Mouse (Mus musculus) stomach, embryonic 14.5 days (tissue): ENCODE data around the gene Cables2. TPM values are rescaled to one million over a fixed set of nuclear protein-coding genes. Genes with fewer than 3 reads are reported as not detected.

Experiments used
- ATAC-seq: fragments of 200-750 bp; cut with Nextera tagmentation; 2 replicates; pipeline ENCODE4 v1.8.0; 2017; ENCODE audit warnings: low read depth, moderate TSS enrichment; ENCODE audit not compliant: insufficient number of reproducible peaks, insufficient read depth, low FRiP score
- H3K27ac ChIP-seq: fragments of 300-500 bp; sonication (generic); 2 replicates; pipeline ENCODE4 v1.5.1; 2014; ENCODE audit warnings: mild to moderate bottlenecking, low read length, moderate library complexity, mixed read lengths
- H3K27me3 ChIP-seq: fragments of 300-500 bp; sonication (generic); 2 replicates; pipeline ENCODE4 v1.6.1; 2014; ENCODE audit warnings: low read length, control low read depth, mixed read lengths; ENCODE audit not compliant: control insufficient read depth, insufficient read depth
- H3K36me3 ChIP-seq: fragments of 300-500 bp; sonication (generic); 2 replicates; pipeline ENCODE4 v1.6.1; 2014; ENCODE audit warnings: mild to moderate bottlenecking, control low read depth, low read length, moderate library complexity, mixed read lengths; ENCODE audit not compliant: control insufficient read depth, insufficient read depth
- H3K4me1 ChIP-seq: fragments of 300-500 bp; sonication (generic); 2 replicates; pipeline ENCODE4 v1.6.1; 2014; ENCODE audit warnings: low read length, control low read depth, mixed read lengths; ENCODE audit not compliant: control insufficient read depth, insufficient read depth
- H3K4me2 ChIP-seq: fragments of 300-500 bp; sonication (generic); replicated peaks from 2 replicates; pipeline ENCODE4 v1.6.1; 2014; ENCODE audit warnings: low read depth, low read length, control low read depth
- H3K4me3 ChIP-seq: fragments of 300-500 bp; sonication (generic); 2 replicates; pipeline ENCODE4 v1.5.1; 2014; ENCODE audit warnings: low read depth, low read length, control low read depth
- H3K9ac ChIP-seq: fragments of 300-500 bp; sonication (generic); replicated peaks from 2 replicates; pipeline ENCODE4 v1.6.1; 2014; ENCODE audit warnings: low read depth, mild to moderate bottlenecking, control low read depth, low read length, moderate library complexity, mixed read lengths
- H3K9me3 ChIP-seq: fragments of 300-500 bp; sonication (generic); 2 replicates; pipeline ENCODE4 v1.6.1; 2016; ENCODE audit warnings: low read depth, low read length, control low read depth; ENCODE audit not compliant: control insufficient read depth
- WGBS: fragments of 180-500 bp; shearing (Covaris S2); extraction: QIAGEN DNeasy Blood & Tissue Kit; methylation state at CpG from one replicate; pipeline ENCODE4 v1.1.7; 2014; 5-methylcytosine and 5-hydroxymethylcytosine counted together
- polyA plus RNA-seq: library from polyadenylated mRNA; unstranded; fragments of >200 nt; fragmentation: Nextera tagmentation; extraction: Ambion mirVana; gene quantifications from 2 replicates; pipeline ENCODE4 v1.2.1, GENCODE M21; 2014

Gene Cables2
- polyA plus RNA-seq, 1 experiment from 2014 or later, result 15.5 TPM

GRCm38 (mm10) chr2:180230482-180230881 lies 42.8 kb downstream of the Cables2 start:
- WGBS, result 52% methylated on average over 4 of the region's 4 CpGs
- no peak overlapping the region for H3K4me3 ChIP-seq

DNA sequence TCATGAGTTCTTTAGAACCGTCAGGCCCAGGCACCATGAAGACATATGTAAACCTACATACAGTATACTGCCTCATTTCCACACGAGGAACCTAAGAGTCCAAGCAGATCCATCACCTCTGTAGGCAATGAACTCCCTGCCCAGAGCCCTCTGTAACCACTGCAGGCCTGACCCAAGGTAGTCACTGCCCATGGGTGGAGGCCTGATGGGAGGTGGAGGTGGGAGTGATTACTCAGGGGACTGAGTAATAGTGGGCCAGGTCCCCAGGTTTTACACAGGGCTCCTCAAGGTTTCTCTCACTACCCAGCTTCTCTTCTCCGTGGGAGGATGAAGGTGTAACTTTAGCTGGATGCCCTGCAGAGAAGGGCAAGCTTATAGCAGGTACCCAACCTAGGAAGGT lies 44.2 kb downstream of the Cables2 start:
- H3K4me2 ChIP-seq, result no peak overlapping the region
- no peak overlapping the region for H3K9ac ChIP-seq
- peaks cover 34% of the 10 kb centered on the region for H3K4me1 ChIP-seq
- H3K4me3 ChIP-seq, result no peak overlapping the region
- H3K27ac ChIP-seq, result no peak overlapping the region
- no peaks in the 10 kb centered on the region for H3K9me3 ChIP-seq
- no peaks in the 10 kb centered on the region for H3K36me3 ChIP-seq
- ATAC-seq, result no peak
- 70% methylated on average over 3 of the region's 3 CpGs for WGBS
- no peaks in the 10 kb centered on the region for H3K27me3 ChIP-seq

More at GRCm38 (mm10) chr2:180230482-180230881, 42.8 kb downstream of the Cables2 start:
- Histone ChIP-seq H3K4me2 (no peak overlapping the region), H3K4me1 (peaks cover 41% of the 10 kb centered on the region), H3K36me3 (no peaks in the 10 kb centered on the region), H3K9ac (no peak overlapping the region), H3K9me3 (no peaks in the 10 kb centered on the region), H3K27ac (peak overlapping the region; percentile 34; the same call in 1 of the 2 replicates), H3K27me3 (no peaks in the 10 kb centered on the region)
- ATAC-seq, result no peak

DNA sequence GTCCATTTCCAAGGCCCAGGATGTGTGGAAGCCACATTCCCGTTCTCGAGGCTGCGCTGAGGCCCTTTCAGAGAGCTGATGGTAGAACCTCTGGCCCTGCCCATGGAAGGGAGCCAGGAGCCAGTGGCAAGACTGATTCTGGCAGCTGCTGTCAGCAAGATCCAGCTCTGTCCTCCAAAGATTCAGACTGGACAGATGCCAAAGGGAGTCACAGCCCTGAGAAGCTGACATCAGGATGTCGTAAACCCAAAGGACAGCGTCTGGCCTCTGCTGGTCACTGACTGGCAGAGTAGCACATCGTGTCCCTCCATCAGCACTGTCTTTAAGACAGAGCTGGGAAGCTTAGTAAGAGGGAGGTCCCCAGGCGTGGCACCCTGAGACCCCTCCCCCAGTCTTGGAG lies 44.7 kb downstream of the Cables2 start:
- Histone ChIP-seq H3K9me3 (no peaks in the 10 kb centered on the region), H3K27ac (no peak overlapping the region), H3K4me2 (no peak overlapping the region), H3K36me3 (no peaks in the 10 kb centered on the region), H3K9ac (no peak overlapping the region), H3K4me3 (no peak overlapping the region), H3K27me3 (no peaks in the 10 kb centered on the region), H3K4me1 (peaks cover 34% of the 10 kb centered on the region)
- no peak for ATAC-seq
- 49% methylated on average over 7 of the region's 7 CpGs for WGBS

DNA sequence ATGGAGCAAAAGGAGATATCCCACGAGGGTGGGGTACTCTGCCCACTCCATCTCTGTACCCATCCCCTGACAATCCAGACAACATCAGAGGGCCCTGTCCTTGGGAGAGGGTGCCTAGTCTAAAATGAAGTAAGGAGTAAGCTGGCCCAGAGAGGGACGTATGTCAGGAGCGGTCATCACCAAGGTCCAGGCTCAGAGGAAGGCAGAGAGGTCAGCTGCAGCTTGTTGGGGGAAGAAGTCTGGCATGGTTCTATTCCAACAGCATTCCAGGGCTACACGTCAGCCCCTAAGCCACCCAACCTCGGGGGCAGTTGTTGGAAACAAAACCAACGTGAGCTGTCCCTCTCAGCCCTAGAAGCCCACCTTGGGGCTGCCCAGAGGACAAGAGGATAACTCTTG lies 45.2 kb downstream of the Cables2 start:
- no peak for ATAC-seq
- Histone ChIP-seq H3K27me3 (no peaks in the 10 kb centered on the region), H3K9me3 (no peaks in the 10 kb centered on the region), H3K4me1 (peaks cover 36% of the 10 kb centered on the region), H3K9ac (no peak overlapping the region), H3K36me3 (no peaks in the 10 kb centered on the region), H3K4me2 (0 out of 2 replicates have a peak overlapping the region, but pooled peaks have one; percentile 36), H3K4me3 (no peak overlapping the region), H3K27ac (no peak overlapping the region)
- 44% methylated on average over 6 of the region's 6 CpGs for WGBS

DNA sequence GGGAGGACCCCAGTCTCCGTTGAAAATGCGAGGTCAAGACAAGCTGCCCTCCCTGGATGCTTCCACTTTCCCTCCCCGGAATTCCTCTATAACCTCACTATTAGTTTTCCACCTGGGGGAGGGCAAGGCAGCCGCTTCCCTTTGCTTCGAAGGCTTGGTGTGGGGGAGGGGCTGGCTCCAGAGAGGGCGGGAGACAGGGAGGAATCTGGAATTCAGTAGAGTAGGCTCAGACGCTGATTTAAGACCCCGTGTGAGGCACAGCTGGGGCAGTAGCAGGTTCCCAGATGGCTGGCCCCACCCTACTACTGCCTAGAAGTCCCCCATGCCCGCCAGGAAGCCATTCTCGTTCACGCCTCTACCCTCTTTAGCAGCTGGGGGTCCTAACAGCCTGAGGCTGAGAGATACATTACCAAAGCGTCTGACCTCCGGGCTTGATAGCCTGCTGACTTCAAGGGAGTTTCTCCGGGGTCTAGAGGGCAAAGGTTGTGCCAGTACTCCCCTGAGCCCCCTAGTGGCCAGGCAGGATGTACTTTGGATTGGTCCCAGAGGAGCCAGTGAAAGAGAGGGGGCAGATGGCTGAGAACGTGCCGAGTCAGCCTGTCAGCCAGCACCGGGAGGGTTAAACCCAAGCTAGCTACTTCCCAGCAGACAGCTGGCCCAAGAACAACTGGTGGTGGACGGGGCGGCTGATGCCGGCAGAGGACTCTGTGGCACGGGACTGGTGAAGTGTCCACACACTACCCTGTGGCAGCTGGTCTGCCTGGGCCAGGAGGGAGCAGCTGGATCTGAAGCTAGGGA lies 45.8 kb downstream of the Cables2 start:
- no peaks in the 10 kb centered on the region for H3K27me3 ChIP-seq
- H3K36me3 ChIP-seq, result no peaks in the 10 kb centered on the region
- peak; percentile 25 for ATAC-seq
- H3K9ac ChIP-seq, result no peak overlapping the region
- no peak overlapping the region; the same call in 1 of the 2 replicates for H3K27ac ChIP-seq
- no peaks in the 10 kb centered on the region for H3K9me3 ChIP-seq
- 1% methylated on average over 21 of the region's 21 CpGs for WGBS
- peaks cover 40% of the 10 kb centered on the region for H3K4me1 ChIP-seq
- peak overlapping the region; percentile 36; the same call in 1 of the 2 replicates for H3K4me2 ChIP-seq
- 0 out of 2 replicates have a peak overlapping the region, but pooled peaks have one; percentile 3 for H3K4me3 ChIP-seq

GRCm38 (mm10) chr2:180225762-180226378 lies 47.4 kb downstream of the Cables2 start, which contains the start of gene Lama5:
TSS of gene Lama5 (minus strand) at chr2:180225859.
- H3K27me3 ChIP-seq, result no peaks in the 10 kb centered on the region
- peak; percentile 73 for ATAC-seq
- peak within 1 kb of the TSS; percentile 96 for H3K4me2 ChIP-seq
- peak within 1 kb of the TSS; percentile 71 for H3K9ac ChIP-seq
- H3K4me1 ChIP-seq, result peaks cover 47% of the 10 kb centered on the region
- H3K9me3 ChIP-seq, result no peaks in the 10 kb centered on the region
- peak within 1 kb of the TSS; percentile 76 for H3K4me3 ChIP-seq
- H3K36me3 ChIP-seq, result peaks cover 3% of the 10 kb centered on the region; the same call in 1 of the 2 replicates
- H3K27ac ChIP-seq, result peak within 1 kb of the TSS; percentile 81
- WGBS, result 2% methylated on average over 32 of the region's 37 CpGs

- peak overlapping the region; percentile 71 for H3K9ac ChIP-seq
- H3K4me3 ChIP-seq, result peak overlapping the region; percentile 76
- no peaks in the 10 kb centered on the region for H3K9me3 ChIP-seq
- no peaks in the 10 kb centered on the region for H3K27me3 ChIP-seq
- H3K4me2 ChIP-seq, result peak overlapping the region; percentile 96
- H3K4me1 ChIP-seq, result peaks cover 51% of the 10 kb centered on the region
- H3K27ac ChIP-seq, result peak overlapping the region; percentile 81
- under 1% methylated on average over 53 of the region's 55 CpGs for WGBS
- peak; percentile 7; the same call in 1 of the 2 replicates for ATAC-seq
- H3K36me3 ChIP-seq, result peaks cover 4% of the 10 kb centered on the region; the same call in 1 of the 2 replicates
Measured at GRCm38 (mm10) chr2:180225044-180225761, 48.1 kb downstream of the Cables2 start.

DNA sequence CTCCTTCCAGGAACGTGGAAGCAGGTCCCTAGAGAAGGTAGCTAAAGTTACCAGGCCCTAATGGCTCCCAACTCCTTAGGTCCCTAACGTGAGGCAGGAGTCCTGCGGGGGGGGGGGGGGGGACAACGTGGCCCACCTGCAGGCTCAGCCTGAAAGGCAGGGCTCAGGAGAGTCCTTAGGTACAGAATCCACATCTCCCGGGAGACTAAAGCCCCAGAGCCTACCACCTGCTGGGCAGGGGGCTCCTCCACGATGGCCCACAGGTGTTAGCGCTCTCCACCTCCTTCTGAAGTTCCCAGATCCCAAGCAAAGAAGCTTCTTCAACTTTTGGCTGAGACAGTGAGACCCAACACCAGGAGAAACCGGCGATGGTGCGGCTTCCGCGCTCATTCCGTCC lies 48.7 kb downstream of the Cables2 start:
- peaks cover 52% of the 10 kb centered on the region for H3K4me1 ChIP-seq
- peak overlapping the region; percentile 96 for H3K4me2 ChIP-seq
- no peaks in the 10 kb centered on the region for H3K27me3 ChIP-seq
- H3K27ac ChIP-seq, result peak overlapping the region; percentile 81; the same call in 1 of the 2 replicates
- WGBS, result 0% methylated on average over 13 of the region's 13 CpGs
- H3K36me3 ChIP-seq, result peaks cover 4% of the 10 kb centered on the region; the same call in 1 of the 2 replicates
- peak overlapping the region; percentile 71; the same call in 1 of the 2 replicates for H3K9ac ChIP-seq
- peak overlapping the region; percentile 76 for H3K4me3 ChIP-seq
- no peak for ATAC-seq
- H3K9me3 ChIP-seq, result no peaks in the 10 kb centered on the region
